Mouse (Mus musculus): Measurements from ENCODE around the gene Tyw1. TPM values are rescaled to one million over a fixed set of nuclear protein-coding genes. Genes with fewer than 3 reads are reported as not detected.
"Not testable (repeated sequence)": the region's sequence is repeated elsewhere in the genome, so short reads cannot be mapped to it uniquely, and the experiment has no call there.

The Tyw1 gene
- polyA plus RNA-seq, 1 experiment, result 7.7 TPM

DNA sequence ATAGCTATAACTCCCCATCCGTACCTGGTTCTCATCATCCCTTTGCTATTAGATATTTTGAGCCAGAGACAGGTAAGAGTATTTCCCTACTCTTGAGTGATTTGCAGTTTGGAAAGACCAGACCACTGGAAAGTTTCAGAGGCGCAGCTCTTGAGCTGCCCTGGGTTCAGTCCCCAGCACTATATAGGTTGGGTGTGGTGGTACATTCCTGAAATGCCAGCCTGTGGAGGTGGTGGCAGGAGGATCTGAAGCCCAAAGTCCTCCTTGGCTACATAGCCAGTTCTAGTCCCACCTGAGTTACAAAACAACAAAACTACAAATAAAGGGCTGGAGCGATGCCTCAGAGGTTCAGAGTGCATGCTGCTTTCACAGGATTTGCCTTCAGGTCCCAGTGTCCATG, 28.6 kb upstream of the Tyw1 start:
- TF ChIP-seq GATA1 (IDR thresholded peaks at IDR 0.05; ENCODE audit: borderline replicate concordance, low read length), result no peak
- no peak for TF ChIP-seq FLI1 (IDR thresholded peaks at IDR 0.05; ENCODE audit: low read length)
- Histone ChIP-seq H3K4me3 (replicated peaks) (no peak overlapping the region), H3K4me1 (peaks cover 56% of the 10 kb centered on the region), H3K27me3 (replicated peaks) (no peaks in the 10 kb centered on the region), H3K36me3 (replicated peaks; ENCODE audit: low read length) (peaks cover 61% of the 10 kb centered on the region), H3K9me3 (no peaks in the 10 kb centered on the region)

DNA sequence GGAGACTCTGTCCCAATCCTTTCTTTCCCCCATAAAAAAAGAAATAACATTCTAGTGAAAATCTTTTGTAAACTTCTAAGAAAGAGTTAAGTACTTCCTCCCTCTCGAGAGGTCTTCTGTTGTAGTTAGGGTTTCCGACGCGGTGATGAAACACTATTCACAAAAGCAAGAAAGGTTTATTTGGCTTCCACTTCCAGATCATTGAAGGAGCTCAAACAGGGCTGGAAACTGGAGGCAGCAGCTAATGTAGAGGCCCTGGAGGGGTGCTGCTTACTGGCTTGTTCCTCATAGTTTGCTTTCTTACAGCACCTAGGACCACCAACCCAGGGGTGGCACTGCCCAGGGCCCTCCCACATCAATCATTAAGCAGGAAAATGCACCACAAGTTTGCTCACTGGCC, 27.3 kb upstream of the Tyw1 start:
- H3K4me3 ChIP-seq (replicated peaks), result no peak overlapping the region
- peaks cover 74% of the 10 kb centered on the region for H3K36me3 ChIP-seq (replicated peaks; ENCODE audit: low read length)
- no peak for TF ChIP-seq GATA1 (IDR thresholded peaks at IDR 0.05; ENCODE audit: borderline replicate concordance, low read length)
- TF ChIP-seq FLI1 (IDR thresholded peaks at IDR 0.05; ENCODE audit: low read length), result no peak
- peaks cover 53% of the 10 kb centered on the region for H3K4me1 ChIP-seq
- no peaks in the 10 kb centered on the region for H3K9me3 ChIP-seq
- H3K27me3 ChIP-seq (replicated peaks), result no peaks in the 10 kb centered on the region

DNA sequence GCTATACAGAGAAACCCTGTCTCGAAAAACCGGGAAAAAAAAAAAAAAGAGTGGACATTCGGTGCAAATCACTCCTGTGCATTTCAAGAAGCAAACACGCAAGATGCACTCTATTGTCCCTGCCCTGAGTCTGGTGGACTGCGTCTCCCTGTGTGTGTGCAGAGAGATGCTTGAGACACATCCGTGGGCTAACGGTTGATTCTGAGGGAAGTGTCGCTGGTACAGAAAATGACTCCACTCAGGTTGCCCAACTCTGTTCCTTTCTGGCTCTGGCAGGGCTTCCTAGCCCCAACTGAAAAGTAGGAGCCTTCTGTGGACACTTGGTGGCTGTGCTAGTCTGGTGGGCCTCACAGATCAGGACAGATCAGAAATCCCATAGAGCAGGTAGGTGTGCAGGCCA, 19.1 kb upstream of the Tyw1 start:
- no peaks in the 10 kb centered on the region for H3K9me3 ChIP-seq
- H3K27me3 ChIP-seq (replicated peaks), result no peaks in the 10 kb centered on the region
- TF ChIP-seq FLI1 (IDR thresholded peaks at IDR 0.05; ENCODE audit: low read length) (no peak), GATA1 (IDR thresholded peaks at IDR 0.05; ENCODE audit: borderline replicate concordance, low read length) (no peak)
- no peak overlapping the region for H3K4me3 ChIP-seq (replicated peaks)
- peaks cover 7% of the 10 kb centered on the region; the same call in 1 of the 2 replicates for H3K4me1 ChIP-seq
- peaks cover 97% of the 10 kb centered on the region for H3K36me3 ChIP-seq (replicated peaks; ENCODE audit: low read length)

DNA sequence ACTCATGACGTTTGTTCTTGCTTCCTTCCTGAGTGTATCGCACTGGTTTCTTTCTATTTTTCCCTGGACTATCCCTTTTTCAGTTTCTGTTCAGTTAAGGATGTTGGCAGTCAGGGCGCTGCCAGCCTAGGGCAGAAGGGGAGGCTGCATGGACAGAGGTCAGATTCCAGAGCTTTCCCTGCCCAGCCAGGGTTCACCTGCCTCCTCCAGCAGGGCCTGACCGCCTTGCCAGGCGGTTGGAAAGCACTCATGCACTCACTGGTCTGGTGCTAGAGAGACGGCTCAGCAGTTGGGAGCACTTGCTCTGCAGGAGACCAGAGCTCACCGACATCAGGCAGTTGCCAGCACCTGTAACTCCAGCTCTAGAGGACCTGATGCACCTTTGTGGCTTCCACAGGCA, 16.2 kb upstream of the Tyw1 start:
- Histone ChIP-seq H3K36me3 (replicated peaks; ENCODE audit: low read length) (peaks cover 97% of the 10 kb centered on the region), H3K4me1 (peaks cover 7% of the 10 kb centered on the region; the same call in 1 of the 2 replicates), H3K27me3 (replicated peaks) (no peaks in the 10 kb centered on the region), H3K9me3 (no peaks in the 10 kb centered on the region), H3K4me3 (replicated peaks) (no peak overlapping the region)
- TF ChIP-seq GATA1 (IDR thresholded peaks at IDR 0.05; ENCODE audit: borderline replicate concordance, low read length), result no peak
- no peak for TF ChIP-seq FLI1 (IDR thresholded peaks at IDR 0.05; ENCODE audit: low read length)

DNA sequence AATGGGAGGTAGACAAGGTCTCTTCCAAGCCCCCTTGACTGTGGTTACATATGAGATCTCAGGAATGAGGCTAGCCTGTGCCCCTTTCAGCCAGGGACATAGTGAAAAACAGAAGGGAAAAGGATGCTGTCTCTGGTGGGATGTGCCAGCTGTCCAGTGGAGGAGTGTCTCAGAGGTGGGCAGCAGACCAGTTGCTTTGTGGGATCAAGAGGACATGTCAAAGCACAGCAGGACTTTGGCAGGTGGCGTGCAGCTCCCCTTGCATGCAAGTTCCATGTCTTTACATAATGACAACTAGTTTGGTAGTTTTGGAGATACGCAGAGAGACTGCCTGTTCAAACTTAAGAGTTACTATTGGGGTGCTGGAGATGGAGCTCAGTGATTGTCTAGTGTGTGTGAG, 15.6 kb upstream of the Tyw1 start:
- H3K4me3 ChIP-seq (replicated peaks), result no peak overlapping the region
- no peaks in the 10 kb centered on the region for H3K9me3 ChIP-seq
- H3K36me3 ChIP-seq (replicated peaks; ENCODE audit: low read length), result peaks cover 97% of the 10 kb centered on the region
- TF ChIP-seq GATA1 (IDR thresholded peaks at IDR 0.05; ENCODE audit: borderline replicate concordance, low read length) (no peak), FLI1 (IDR thresholded peaks at IDR 0.05; ENCODE audit: low read length) (no peak)
- H3K27me3 ChIP-seq (replicated peaks), result no peaks in the 10 kb centered on the region
- peaks cover 7% of the 10 kb centered on the region; the same call in 1 of the 2 replicates for H3K4me1 ChIP-seq

DNA sequence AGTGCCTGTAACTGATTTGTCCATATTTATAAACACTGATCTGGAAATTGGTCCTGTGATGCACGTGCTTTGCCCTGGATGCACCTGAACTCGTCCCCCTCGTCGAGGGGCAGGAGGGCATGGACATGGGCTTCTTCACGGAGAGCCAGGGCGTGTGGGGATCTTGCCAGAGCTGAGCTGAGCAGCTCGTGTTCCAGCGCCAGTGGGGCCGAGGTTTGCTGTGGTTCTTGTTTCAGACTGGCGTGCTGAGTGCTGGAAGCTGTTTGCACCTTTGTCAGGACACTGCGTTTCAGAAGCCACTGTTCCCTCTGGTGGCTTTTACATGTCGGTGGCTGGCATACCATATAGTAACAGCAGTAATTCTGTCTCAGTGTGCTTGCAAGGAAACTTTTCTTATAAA, 14.0 kb upstream of the Tyw1 start:
- TF ChIP-seq GATA1 (IDR thresholded peaks at IDR 0.05; ENCODE audit: borderline replicate concordance, low read length), result no peak
- TF ChIP-seq FLI1 (IDR thresholded peaks at IDR 0.05; ENCODE audit: low read length), result no peak
- Histone ChIP-seq H3K27me3 (replicated peaks) (no peaks in the 10 kb centered on the region), H3K36me3 (replicated peaks; ENCODE audit: low read length) (peaks cover 97% of the 10 kb centered on the region), H3K4me3 (replicated peaks) (no peak overlapping the region), H3K4me1 (peaks cover 5% of the 10 kb centered on the region; the same call in 1 of the 2 replicates), H3K9me3 (no peaks in the 10 kb centered on the region)

DNA sequence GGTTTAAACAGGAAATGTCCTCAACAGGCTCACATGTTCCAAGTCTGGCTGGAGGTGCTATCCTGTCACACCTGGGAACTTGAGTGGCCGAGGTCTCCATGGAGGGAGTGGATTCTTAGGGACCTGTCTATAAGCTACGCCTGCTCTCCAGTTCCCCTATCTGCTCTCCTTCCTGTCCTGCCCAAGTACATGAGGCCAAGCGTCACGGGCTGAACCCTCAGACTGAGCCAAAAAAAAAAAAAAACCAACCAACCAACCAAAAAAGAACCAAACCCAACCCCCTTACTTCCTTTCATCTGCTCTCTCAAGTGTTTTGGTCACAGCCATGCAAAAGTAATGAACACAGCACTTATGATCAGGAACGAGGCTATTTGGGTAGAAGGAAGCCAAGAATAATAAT, 7.6 kb upstream of the Tyw1 start:
- Histone ChIP-seq H3K27me3 (replicated peaks) (no peaks in the 10 kb centered on the region), H3K9me3 (no peaks in the 10 kb centered on the region), H3K36me3 (replicated peaks; ENCODE audit: low read length) (peaks cover 99% of the 10 kb centered on the region), H3K4me1 (peaks cover 33% of the 10 kb centered on the region), H3K4me3 (replicated peaks) (no peak overlapping the region)
- TF ChIP-seq GATA1 (IDR thresholded peaks at IDR 0.05; ENCODE audit: borderline replicate concordance, low read length) (no peak), FLI1 (IDR thresholded peaks at IDR 0.05; ENCODE audit: low read length) (no peak)

DNA sequence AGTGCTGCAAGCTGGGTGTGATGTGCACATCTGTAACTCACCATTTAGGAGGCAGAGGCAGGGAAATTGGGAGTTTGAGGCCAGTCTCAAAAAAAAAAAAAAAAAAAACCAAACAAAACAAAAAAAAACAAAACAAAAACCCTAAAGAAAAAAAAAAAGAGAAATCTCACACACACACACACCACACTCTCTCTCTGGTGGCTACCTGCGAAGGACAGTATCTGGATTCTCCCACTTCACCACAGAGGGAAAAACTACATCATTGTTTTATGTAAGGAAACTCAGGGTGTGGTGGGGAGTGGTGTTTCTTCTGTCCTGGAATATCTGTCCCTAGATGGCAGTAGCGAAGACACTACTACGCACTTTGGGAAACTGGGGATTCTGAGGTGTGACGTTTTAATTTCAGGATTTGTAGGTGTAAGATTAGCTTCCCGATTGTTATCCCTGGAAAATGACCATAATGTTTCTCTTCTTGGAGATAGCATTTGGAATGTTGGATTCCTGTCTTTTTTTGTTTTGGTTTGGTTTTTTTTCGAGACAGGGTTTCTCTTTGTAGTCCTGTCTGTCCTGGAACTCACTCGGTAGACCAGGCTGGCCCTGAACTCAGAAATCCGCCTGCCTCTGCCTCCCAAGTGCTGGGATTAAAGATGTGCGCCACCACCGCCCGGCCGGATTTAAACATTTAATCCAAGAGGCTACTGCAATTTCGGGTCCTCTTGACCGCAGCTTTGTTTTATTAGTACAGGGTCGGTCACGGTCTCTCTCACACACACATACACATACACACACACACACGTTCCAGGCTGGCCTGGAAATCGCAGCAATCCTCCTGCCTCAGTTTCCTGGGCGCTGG, 1.0 kb upstream of the Tyw1 start:
- H3K27me3 ChIP-seq (replicated peaks), result no peaks in the 10 kb centered on the region
- peaks cover 42% of the 10 kb centered on the region for H3K4me1 ChIP-seq
- TF ChIP-seq FLI1 (IDR thresholded peaks at IDR 0.05; ENCODE audit: low read length) (no peak), GATA1 (IDR thresholded peaks at IDR 0.05; ENCODE audit: borderline replicate concordance, low read length) (no peak)
- no peaks in the 10 kb centered on the region for H3K9me3 ChIP-seq
- H3K36me3 ChIP-seq (replicated peaks; ENCODE audit: low read length), result peaks cover 49% of the 10 kb centered on the region
- H3K4me3 ChIP-seq (replicated peaks), result peak overlapping the region; percentile 99

DNA sequence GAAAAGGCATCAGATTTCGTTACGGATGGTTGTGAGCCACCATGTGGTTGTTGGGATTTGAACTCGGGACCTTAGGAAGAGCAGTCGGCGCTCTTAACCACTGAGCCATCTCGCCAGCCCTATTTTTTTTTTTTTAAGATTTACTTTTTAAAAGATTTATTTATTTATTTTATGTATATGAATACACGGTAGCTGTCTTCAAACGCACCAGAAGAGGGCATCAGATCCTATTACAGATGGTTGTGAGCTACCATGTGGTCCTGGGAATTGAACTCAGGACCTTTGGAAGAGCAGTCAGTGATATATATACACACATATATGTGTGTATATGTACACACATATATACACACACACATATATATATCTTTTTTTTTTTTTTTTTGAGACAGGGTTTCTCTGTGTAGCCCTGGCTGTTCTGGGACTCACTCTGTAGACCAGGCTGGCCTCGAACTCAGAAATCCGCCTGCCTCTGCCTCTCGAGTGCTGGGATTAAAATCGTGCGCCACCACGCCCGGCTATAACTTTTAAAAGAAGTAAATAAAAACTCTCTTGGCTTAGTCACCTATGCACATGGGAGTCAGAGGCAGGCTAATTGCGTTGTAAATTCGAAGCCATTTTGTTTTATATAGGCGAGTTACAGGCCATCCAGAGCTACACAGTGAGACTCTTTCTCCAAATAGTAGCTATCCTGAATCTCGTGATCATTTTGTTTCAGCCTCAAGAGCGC, 543 bp downstream of the Tyw1 start:
- peak overlapping the region; percentile 99 for H3K4me3 ChIP-seq (replicated peaks)
- not testable (repeated sequence) for H3K27me3 ChIP-seq (replicated peaks); H3K9me3 ChIP-seq
- peaks cover 39% of the 10 kb centered on the region for H3K4me1 ChIP-seq
- H3K36me3 ChIP-seq (replicated peaks; ENCODE audit: low read length), result peaks cover 39% of the 10 kb centered on the region

DNA sequence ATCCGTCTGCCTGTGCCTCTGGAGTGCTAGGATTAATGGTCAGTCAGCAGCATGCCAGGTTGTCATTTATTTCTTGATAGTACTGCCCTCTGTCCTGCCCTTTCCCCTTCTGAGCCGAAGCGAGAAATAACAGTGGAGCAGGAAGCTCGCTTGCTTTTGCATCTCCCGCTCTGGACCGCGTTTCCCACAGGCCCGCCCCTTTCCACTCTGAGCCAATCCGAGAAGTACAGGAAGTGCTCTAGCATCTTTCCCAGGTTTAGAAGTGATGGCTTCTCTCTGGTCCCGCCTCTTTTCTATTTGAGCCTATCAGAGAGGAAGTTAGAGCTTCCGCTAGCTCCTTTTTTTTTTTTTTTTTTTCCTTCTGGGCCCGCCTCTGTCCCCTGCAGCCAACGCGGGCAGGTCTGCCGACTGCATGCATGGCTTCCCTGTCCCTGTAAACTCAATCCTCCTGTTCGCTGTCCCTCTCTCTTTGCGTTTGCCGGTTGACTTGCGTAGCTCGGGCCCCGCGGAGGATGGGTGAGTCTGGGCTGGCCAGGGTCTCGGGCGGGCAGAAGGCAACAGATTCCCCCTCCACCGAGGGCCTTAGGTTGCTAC, 1.4 kb downstream of the Tyw1 start:
- peaks cover 41% of the 10 kb centered on the region for H3K4me1 ChIP-seq
- peak overlapping the region; percentile 98 for H3K4me3 ChIP-seq (replicated peaks)
- peaks cover 38% of the 10 kb centered on the region for H3K36me3 ChIP-seq (replicated peaks; ENCODE audit: low read length)
- H3K9me3 ChIP-seq, result no peaks in the 10 kb centered on the region
- H3K27me3 ChIP-seq (replicated peaks), result no peaks in the 10 kb centered on the region
- TF ChIP-seq GATA1 (IDR thresholded peaks at IDR 0.05; ENCODE audit: borderline replicate concordance, low read length) (no peak), FLI1 (IDR thresholded peaks at IDR 0.05; ENCODE audit: low read length) (peak; percentile 84; the same call in 1 of the 2 replicates)
